Mouse (Mus musculus): Measurements from ENCODE around the gene Rhob. TPM values are rescaled to one million over a fixed set of nuclear protein-coding genes. Genes with fewer than 3 reads are reported as not detected.

The Rhob gene
- polyA plus RNA-seq (2015; fragmentation: Nextera tagmentation; extraction: Ambion mirVana), result 16.6 and 18.4 TPM in 2 replicates

- peak; percentile 54 for DNase-seq (ENCODE audit: low spot score)
These were observed at the start of gene Rhob for GRCm38 (mm10) chr12:8499871-8500596. Gene Rhob (minus strand): TSS chr12:8500009.

- DNase-seq (ENCODE audit: low spot score), result peak; percentile 87
These were observed 47.5 kb upstream of the Rhob start for GRCm38 (mm10) chr12:8547357-8547756.

- DNase-seq (ENCODE audit: low spot score), result no peak
These were observed 47.0 kb upstream of the Rhob start for GRCm38 (mm10) chr12:8546801-8547200.

- DNase-seq (ENCODE audit: low spot score), result no peak
These were observed 45.3 kb upstream of the Rhob start for GRCm38 (mm10) chr12:8545066-8545610.

- no peak for DNase-seq (ENCODE audit: low spot score)
These were observed 42.6 kb upstream of the Rhob start for GRCm38 (mm10) chr12:8542371-8542770.

- DNase-seq (ENCODE audit: low spot score), result no peak
These were observed 39.7 kb upstream of the Rhob start for GRCm38 (mm10) chr12:8539471-8539870.

- DNase-seq (ENCODE audit: low spot score), result no peak
These were observed 37.5 kb upstream of the Rhob start for GRCm38 (mm10) chr12:8537291-8537690.

- DNase-seq (ENCODE audit: low spot score), result no peak
These were observed 36.6 kb upstream of the Rhob start for GRCm38 (mm10) chr12:8536221-8536965.

- DNase-seq (ENCODE audit: low spot score), result no peak
These were observed 35.8 kb upstream of the Rhob start for GRCm38 (mm10) chr12:8535596-8535995.

GRCm38 (mm10) chr12:8534915-8535314 lies 35.1 kb upstream of the Rhob start:
- DNase-seq (ENCODE audit: low spot score), result no peak

GRCm38 (mm10) chr12:8527770-8528169 lies 28.0 kb upstream of the Rhob start:
- DNase-seq (ENCODE audit: low spot score), result no peak

GRCm38 (mm10) chr12:8527175-8527574 lies 27.4 kb upstream of the Rhob start:
- DNase-seq (ENCODE audit: low spot score), result no peak

- no peak for DNase-seq (ENCODE audit: low spot score)
These were observed 24.3 kb upstream of the Rhob start for GRCm38 (mm10) chr12:8524062-8524461.

GRCm38 (mm10) chr12:8522711-8523110 lies 22.9 kb upstream of the Rhob start:
- no peak for DNase-seq (ENCODE audit: low spot score)

GRCm38 (mm10) chr12:8521375-8522047 lies 21.7 kb upstream of the Rhob start:
- peak; percentile 81 for DNase-seq (ENCODE audit: low spot score)

GRCm38 (mm10) chr12:8519431-8520160 lies 19.8 kb upstream of the Rhob start:
- DNase-seq (ENCODE audit: low spot score), result no peak

- DNase-seq (ENCODE audit: low spot score), result no peak
These were observed 11.5 kb upstream of the Rhob start for GRCm38 (mm10) chr12:8511037-8511882.

- DNase-seq (ENCODE audit: low spot score), result no peak
These were observed 10.6 kb upstream of the Rhob start for GRCm38 (mm10) chr12:8510317-8510988.

- no peak for DNase-seq (ENCODE audit: low spot score)
These were observed 9.9 kb upstream of the Rhob start for GRCm38 (mm10) chr12:8509693-8510092.
